Mouse (Mus musculus) small intestine, adult 2 months (tissue): ENCODE measurements around the gene Ppfia3.

Source experiments
- CTCF ChIP-seq: fragments of 200-500 bp; IDR thresholded peaks from 2 replicates; pipeline ENCODE4 v1.5.1; 2012; ENCODE audit warnings: low read depth, mild to moderate bottlenecking, control low read depth, inconsistent platforms, low read length, moderate library complexity, mixed read lengths; ENCODE audit not compliant: insufficient replicate concordance, insufficient read length; ENCODE audit errors: extremely low read depth
- POLR2A ChIP-seq: fragments of 200-500 bp; IDR thresholded peaks from 2 replicates; pipeline ENCODE4 v1.6.1; 2012; ENCODE audit warnings: low read depth, mild to moderate bottlenecking, control low read depth, inconsistent platforms, low read length, moderate library complexity

- peak; percentile 77; the same call in 1 of the 2 replicates for TF ChIP-seq CTCF
- TF ChIP-seq POLR2A: no peak
Observed at GRCm38 (mm10) chr7:45309455-45309854, 57.4 kb downstream of the Ppfia3 start.
